Mouse (Mus musculus): ENCODE data around the gene Btn2a2. TPM values are rescaled to one million over a fixed set of nuclear protein-coding genes. Genes with fewer than 3 reads are reported as not detected.

Gene Btn2a2
- polyA plus RNA-seq, 1 experiment from 2014 or later: 0.50 TPM

DNA sequence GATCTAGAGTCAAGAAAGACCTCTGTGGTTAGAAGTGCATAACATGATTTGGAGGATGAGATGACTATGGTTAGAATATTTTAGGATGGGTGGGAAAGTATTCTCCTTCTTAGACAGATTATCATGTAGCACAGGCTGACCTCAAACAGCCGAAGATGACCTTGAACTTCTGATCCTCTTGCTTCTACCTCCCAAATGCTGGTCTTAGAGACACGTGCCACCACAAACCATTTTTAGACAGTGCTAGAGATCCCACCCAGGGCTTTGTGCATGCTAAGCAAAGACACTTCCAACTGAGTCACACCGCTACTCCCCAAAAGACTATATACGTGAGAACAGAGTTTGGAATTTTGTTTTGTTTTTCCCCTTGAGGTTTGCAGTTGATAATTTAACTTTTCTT lies 26.6 kb downstream of the Btn2a2 start:
- H3K9me3 ChIP-seq (ENCODE audit: low read length): no peaks in the 10 kb centered on the region
- no peak overlapping the region for H3K9ac ChIP-seq (replicated peaks; ENCODE audit: low read length)
- H3K4me3 ChIP-seq (ENCODE audit: low read length): no peak overlapping the region
- peaks cover 27% of the 10 kb centered on the region for H3K4me1 ChIP-seq (ENCODE audit: insufficient read depth, low read length)
- WGBS: 88% methylated on average over 4 of the region's 4 CpGs
- no peak for ATAC-seq (ENCODE audit: low FRiP score, low TSS enrichment)
- H3K4me2 ChIP-seq (replicated peaks; ENCODE audit: low read depth, low read length): no peak overlapping the region
- no peaks in the 10 kb centered on the region for H3K36me3 ChIP-seq (ENCODE audit: insufficient read depth, low read length)
- H3K27me3 ChIP-seq (ENCODE audit: insufficient read depth, low read length): peaks cover 5% of the 10 kb centered on the region; the same call in 1 of the 2 replicates
- no peak overlapping the region for H3K27ac ChIP-seq (ENCODE audit: low read length)

- Histone ChIP-seq H3K4me2 (replicated peaks; ENCODE audit: low read depth, low read length) (peak overlapping the region; percentile 34), H3K9ac (replicated peaks; ENCODE audit: low read length) (no peak overlapping the region), H3K9me3 (ENCODE audit: low read length) (no peaks in the 10 kb centered on the region), H3K4me1 (ENCODE audit: insufficient read depth, low read length) (peaks cover 14% of the 10 kb centered on the region), H3K27ac (ENCODE audit: low read length) (no peak overlapping the region), H3K27me3 (ENCODE audit: insufficient read depth, low read length) (peaks cover 5% of the 10 kb centered on the region; the same call in 1 of the 2 replicates), H3K4me3 (ENCODE audit: low read length) (0 out of 2 replicates have a peak overlapping the region, but pooled peaks have one; percentile 4), H3K36me3 (ENCODE audit: insufficient read depth, low read length) (no peaks in the 10 kb centered on the region)
- WGBS: 18% methylated on average over 15 of the region's 15 CpGs
- no peak for ATAC-seq (ENCODE audit: low FRiP score, low TSS enrichment)
These were observed 29.3 kb downstream of the Btn2a2 start for GRCm38 (mm10) chr13:23459264-23459846.

- Histone ChIP-seq H3K4me1 (ENCODE audit: insufficient read depth, low read length) (0 out of 2 replicates have a peak, but pooled peaks cover 1% of the 10 kb centered on the region), H3K27me3 (ENCODE audit: insufficient read depth, low read length) (peaks cover 5% of the 10 kb centered on the region; the same call in 1 of the 2 replicates), H3K36me3 (ENCODE audit: insufficient read depth, low read length) (no peaks in the 10 kb centered on the region), H3K9ac (replicated peaks; ENCODE audit: low read length) (peak overlapping the region; percentile 71), H3K9me3 (ENCODE audit: low read length) (no peaks in the 10 kb centered on the region), H3K27ac (ENCODE audit: low read length) (peak overlapping the region; percentile 89), H3K4me3 (ENCODE audit: low read length) (peak overlapping the region; percentile 76), H3K4me2 (replicated peaks; ENCODE audit: low read depth, low read length) (peak overlapping the region; percentile 57)
- WGBS: under 1% methylated on average over 9 of the region's 9 CpGs
- ATAC-seq (ENCODE audit: low FRiP score, low TSS enrichment): no peak
These were observed 34.7 kb downstream of the Btn2a2 start for GRCm38 (mm10) chr13:23453926-23454325.

DNA sequence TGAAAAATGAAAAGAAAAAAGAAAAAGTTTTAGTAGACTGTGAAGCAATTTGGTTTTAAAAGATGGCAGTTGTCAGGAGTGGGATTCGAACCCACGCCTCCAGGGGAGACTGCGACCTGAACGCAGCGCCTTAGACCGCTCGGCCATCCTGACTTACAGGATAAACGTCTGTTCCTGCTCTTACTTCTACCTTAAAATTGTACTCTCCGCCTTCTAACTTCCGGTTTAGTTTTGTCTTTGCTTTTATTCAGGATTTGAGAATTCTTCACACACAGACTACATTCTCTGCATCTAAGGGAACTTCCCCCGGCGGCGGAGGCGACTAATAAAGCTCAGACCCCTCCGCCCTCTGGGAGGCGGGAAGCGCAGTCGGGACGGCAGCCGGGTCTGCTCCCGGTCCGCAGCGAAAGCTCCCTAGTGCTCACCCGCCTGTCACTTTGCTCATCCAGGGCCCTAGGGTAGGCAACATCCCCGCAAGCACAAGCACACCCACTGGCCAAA lies 35.2 kb downstream of the Btn2a2 start:
- peaks cover under 1% of the 10 kb centered on the region; the same call in 1 of the 2 replicates for H3K27me3 ChIP-seq (ENCODE audit: insufficient read depth, low read length)
- H3K27ac ChIP-seq (ENCODE audit: low read length): peak overlapping the region; percentile 89
- peak; percentile 91 for ATAC-seq (ENCODE audit: low FRiP score, low TSS enrichment)
- under 1% methylated on average over 25 of the region's 25 CpGs for WGBS
- peak overlapping the region; percentile 76 for H3K4me3 ChIP-seq (ENCODE audit: low read length)
- no peaks in the 10 kb centered on the region for H3K9me3 ChIP-seq (ENCODE audit: low read length)
- H3K9ac ChIP-seq (replicated peaks; ENCODE audit: low read length): peak overlapping the region; percentile 71
- H3K4me1 ChIP-seq (ENCODE audit: insufficient read depth, low read length): peaks cover 5% of the 10 kb centered on the region; the same call in 1 of the 2 replicates
- H3K36me3 ChIP-seq (ENCODE audit: insufficient read depth, low read length): no peaks in the 10 kb centered on the region
- peak overlapping the region; percentile 57 for H3K4me2 ChIP-seq (replicated peaks; ENCODE audit: low read depth, low read length)

- peak; percentile 30; the same call in 1 of the 2 replicates for ATAC-seq (ENCODE audit: low FRiP score, low TSS enrichment)
- no peak overlapping the region for H3K27ac ChIP-seq (ENCODE audit: low read length)
These were observed 38.3 kb downstream of the Btn2a2 start for GRCm38 (mm10) chr13:23450398-23450797.

DNA sequence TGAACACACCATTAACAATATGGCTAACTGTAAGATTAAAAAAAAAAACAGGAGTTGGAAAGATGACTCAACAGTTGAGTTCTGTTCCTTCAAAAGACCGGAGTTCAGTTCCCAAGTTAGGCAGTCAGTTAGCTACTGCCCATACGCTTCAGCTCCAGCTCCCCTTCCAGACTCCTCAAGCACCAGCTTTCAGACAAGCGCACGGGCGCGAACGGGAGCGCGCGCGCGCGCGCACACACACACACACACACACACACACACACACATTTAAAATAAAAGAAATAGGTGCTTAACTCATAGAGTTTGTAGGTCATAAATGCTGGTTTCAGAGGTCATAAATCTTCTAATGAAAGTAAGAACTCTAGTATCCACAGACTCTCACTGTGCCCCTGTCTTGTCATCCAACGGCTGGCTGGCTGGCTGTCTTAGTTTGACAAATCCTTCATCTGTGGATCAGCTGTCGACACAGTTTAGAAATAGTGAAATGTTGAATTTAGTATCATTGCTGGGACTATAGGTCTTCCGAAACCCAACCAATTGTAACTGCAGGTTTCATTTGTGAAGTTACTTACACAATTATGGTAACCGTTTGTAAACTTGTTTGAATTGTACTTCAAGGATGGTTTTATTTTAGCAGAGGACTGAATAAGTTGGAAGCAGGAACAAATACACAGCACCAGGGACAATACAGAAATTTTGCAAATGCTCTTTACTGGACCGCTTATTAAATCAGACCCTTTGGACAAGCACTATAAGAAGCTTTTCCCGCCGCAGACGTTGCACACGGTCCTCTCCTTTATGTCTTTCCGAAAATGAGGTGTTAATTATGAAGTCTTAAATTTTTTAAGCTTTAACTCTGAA lies 39.2 kb downstream of the Btn2a2 start:
- WGBS: under 1% methylated on average over 24 of the region's 24 CpGs
- Histone ChIP-seq H3K4me2 (replicated peaks; ENCODE audit: low read depth, low read length) (peak overlapping the region; percentile 79), H3K36me3 (ENCODE audit: insufficient read depth, low read length) (no peaks in the 10 kb centered on the region), H3K27ac (ENCODE audit: low read length) (no peak overlapping the region), H3K4me3 (ENCODE audit: low read length) (peak overlapping the region; percentile 62), H3K9me3 (ENCODE audit: low read length) (no peaks in the 10 kb centered on the region), H3K27me3 (ENCODE audit: insufficient read depth, low read length) (no peaks in the 10 kb centered on the region), H3K9ac (replicated peaks; ENCODE audit: low read length) (peak overlapping the region; percentile 54), H3K4me1 (ENCODE audit: insufficient read depth, low read length) (peaks cover 9% of the 10 kb centered on the region)
- no peak for ATAC-seq (ENCODE audit: low FRiP score, low TSS enrichment)

More at GRCm38 (mm10) chr13:23450398-23450797, 38.3 kb downstream of the Btn2a2 start:
- Histone ChIP-seq H3K9ac (replicated peaks; ENCODE audit: low read length) (peak overlapping the region; percentile 65), H3K4me2 (replicated peaks; ENCODE audit: low read depth, low read length) (peak overlapping the region; percentile 79), H3K27me3 (ENCODE audit: insufficient read depth, low read length) (no peaks in the 10 kb centered on the region), H3K4me1 (ENCODE audit: insufficient read depth, low read length) (peaks cover 5% of the 10 kb centered on the region; the same call in 1 of the 2 replicates), H3K4me3 (ENCODE audit: low read length) (peak overlapping the region; percentile 62), H3K36me3 (ENCODE audit: insufficient read depth, low read length) (no peaks in the 10 kb centered on the region), H3K9me3 (ENCODE audit: low read length) (no peaks in the 10 kb centered on the region)
- WGBS: under 1% methylated on average over 15 of the region's 15 CpGs

GRCm38 (mm10) chr13:23448758-23449157 lies 39.9 kb downstream of the Btn2a2 start:
- Histone ChIP-seq H3K27me3 (ENCODE audit: insufficient read depth, low read length) (no peaks in the 10 kb centered on the region), H3K4me2 (replicated peaks; ENCODE audit: low read depth, low read length) (peak overlapping the region; percentile 79), H3K36me3 (ENCODE audit: insufficient read depth, low read length) (no peaks in the 10 kb centered on the region), H3K4me1 (ENCODE audit: insufficient read depth, low read length) (peaks cover 14% of the 10 kb centered on the region), H3K4me3 (ENCODE audit: low read length) (peak overlapping the region; percentile 62), H3K9ac (replicated peaks; ENCODE audit: low read length) (no peak overlapping the region), H3K9me3 (ENCODE audit: low read length) (no peaks in the 10 kb centered on the region), H3K27ac (ENCODE audit: low read length) (no peak overlapping the region)
- no peak for ATAC-seq (ENCODE audit: low FRiP score, low TSS enrichment)
- 56% methylated on average over 3 of the region's 3 CpGs for WGBS

GRCm38 (mm10) chr13:23446498-23446952 lies 42.1 kb downstream of the Btn2a2 start:
- Histone ChIP-seq H3K9ac (replicated peaks; ENCODE audit: low read length) (peak overlapping the region; percentile 72), H3K4me1 (ENCODE audit: insufficient read depth, low read length) (peaks cover 14% of the 10 kb centered on the region), H3K9me3 (ENCODE audit: low read length) (no peaks in the 10 kb centered on the region), H3K36me3 (ENCODE audit: insufficient read depth, low read length) (no peaks in the 10 kb centered on the region), H3K27ac (ENCODE audit: low read length) (peak overlapping the region; percentile 81), H3K4me2 (replicated peaks; ENCODE audit: low read depth, low read length) (peak overlapping the region; percentile 83), H3K4me3 (ENCODE audit: low read length) (peak overlapping the region; percentile 85), H3K27me3 (ENCODE audit: insufficient read depth, low read length) (no peaks in the 10 kb centered on the region)
- ATAC-seq (ENCODE audit: low FRiP score, low TSS enrichment): peak; percentile 65; the same call in 1 of the 2 replicates
- under 1% methylated on average over 16 of the region's 16 CpGs for WGBS

GRCm38 (mm10) chr13:23445561-23446320 lies 42.9 kb downstream of the Btn2a2 start:
- Histone ChIP-seq H3K36me3 (ENCODE audit: insufficient read depth, low read length) (no peaks in the 10 kb centered on the region), H3K27ac (ENCODE audit: low read length) (peak overlapping the region; percentile 97), H3K27me3 (ENCODE audit: insufficient read depth, low read length) (no peaks in the 10 kb centered on the region), H3K4me2 (replicated peaks; ENCODE audit: low read depth, low read length) (peak overlapping the region; percentile 83), H3K9ac (replicated peaks; ENCODE audit: low read length) (peak overlapping the region; percentile 83), H3K9me3 (ENCODE audit: low read length) (no peaks in the 10 kb centered on the region), H3K4me1 (ENCODE audit: insufficient read depth, low read length) (peaks cover 14% of the 10 kb centered on the region), H3K4me3 (ENCODE audit: low read length) (peak overlapping the region; percentile 85)
- WGBS: under 1% methylated on average over 55 of the region's 55 CpGs
- peak; percentile 95 for ATAC-seq (ENCODE audit: low FRiP score, low TSS enrichment)
